Mouse (Mus musculus) liver, embryonic 14.5 days (tissue): ENCODE results near the gene Flot1. TPM values are rescaled to one million over a fixed set of nuclear protein-coding genes. Genes with fewer than 3 reads are reported as not detected.

Experiments
- ATAC-seq: fragments of 200-750 bp; cut with Nextera tagmentation; 2 replicates; pipeline ENCODE4 v1.8.0; 2017; ENCODE audit warnings: moderate number of reproducible peaks, mild to moderate bottlenecking, moderate library complexity; ENCODE audit not compliant: insufficient read depth
- DNase-seq, 3 experiments: peaks; one replicate each; pipeline ENCODE4 v3.0.0-alpha.2; 2012 to 2013; ENCODE audit warnings: low read depth in 3 of 3, low spot score in 3 of 3
- H3K27ac ChIP-seq: fragments of 300-500 bp; sonication (generic); 2 replicates; pipeline ENCODE4 v1.5.1; 2014; ENCODE audit warnings: moderate library complexity, mild to moderate bottlenecking, control low read depth, inconsistent platforms
- H3K27me3 ChIP-seq: fragments of 300-500 bp; sonication (generic); 2 replicates; pipeline ENCODE4 v1.6.1; 2014; ENCODE audit warnings: mild to moderate bottlenecking, low read length, moderate library complexity; ENCODE audit not compliant: control insufficient read depth, insufficient read depth
- H3K36me3 ChIP-seq: fragments of 300-500 bp; sonication (generic); replicated peaks from 2 replicates; pipeline ENCODE4 v1.6.1; 2014; ENCODE audit warnings: low read depth; ENCODE audit not compliant: control insufficient read depth, insufficient read depth
- H3K4me1 ChIP-seq, 2 experiments: fragments of 200-500 bp in 1 of 2; fragments of 300-500 bp in 1 of 2; sonication (generic) in 1 of 2; replicated peaks; 2 replicates each; pipeline ENCODE4 v1.6.1; 2012 to 2014; ENCODE audit warnings: antibody characterized with exemption in 1 of 2, inconsistent platforms in 1 of 2, low read length in 1 of 2; ENCODE audit not compliant: control insufficient read depth in 2 of 2, insufficient read depth in 2 of 2
- H3K4me2 ChIP-seq: fragments of 300-500 bp; sonication (generic); 2 replicates; pipeline ENCODE4 v1.6.1; 2014; ENCODE audit warnings: low read depth, mild to moderate bottlenecking, control low read depth, moderate library complexity
- H3K4me3 ChIP-seq, 2 experiments: fragments of 200-500 bp in 1 of 2; fragments of 300-500 bp in 1 of 2; sonication (generic) in 1 of 2; 2 replicates each; pipeline ENCODE4 v1.5.1; 2012 to 2014; ENCODE audit warnings: low read depth in 2 of 2, low read length in 2 of 2, mild to moderate bottlenecking in 2 of 2, control low read depth in 1 of 2, inconsistent platforms in 1 of 2, moderate library complexity in 1 of 2; ENCODE audit not compliant: insufficient read depth in 1 of 2
- H3K9ac ChIP-seq: fragments of 300-500 bp; sonication (generic); replicated peaks from 2 replicates; pipeline ENCODE4 v1.6.1; 2014; ENCODE audit warnings: mild to moderate bottlenecking, control low read depth, moderate library complexity
- H3K9me3 ChIP-seq: fragments of 300-500 bp; sonication (generic); 2 replicates; pipeline ENCODE4 v1.6.1; 2016; ENCODE audit warnings: low read length, mixed read lengths; ENCODE audit not compliant: control insufficient read depth
- CTCF ChIP-seq: IDR thresholded peaks from 2 replicates; pipeline ENCODE4 v1.5.1; 2016; ENCODE audit warnings: antibody characterized with exemption, low read depth, control low read depth
- EP300 ChIP-seq: IDR thresholded peaks from 2 replicates; pipeline ENCODE4 v1.6.1; 2016; ENCODE audit warnings: antibody characterized with exemption, low read depth
- WGBS: fragments of 180-500 bp; shearing (Covaris S2); extraction: QIAGEN DNeasy Blood & Tissue Kit; methylation state at CpG from one replicate; pipeline ENCODE4 v1.1.7; 2014; ENCODE audit not compliant: insufficient replicate concordance; 5-methylcytosine and 5-hydroxymethylcytosine counted together
- polyA plus RNA-seq, 2 experiments: library from polyadenylated mRNA; depleted of rRNA in 1 of 2; stranded (reverse) in 1 of 2; unstranded in 1 of 2; fragments of >200 nt; fragmentation: Nextera tagmentation in 1 of 2; extraction: Ambion mirVana in 1 of 2; gene quantifications; 2 replicates each; pipeline versions ENCODE4 v1.2.1 to v1.2.3; 2012 to 2014

Flot1 gene
- polyA plus RNA-seq, 2 experiments: 27.8 to 34.7 TPM

DNA sequence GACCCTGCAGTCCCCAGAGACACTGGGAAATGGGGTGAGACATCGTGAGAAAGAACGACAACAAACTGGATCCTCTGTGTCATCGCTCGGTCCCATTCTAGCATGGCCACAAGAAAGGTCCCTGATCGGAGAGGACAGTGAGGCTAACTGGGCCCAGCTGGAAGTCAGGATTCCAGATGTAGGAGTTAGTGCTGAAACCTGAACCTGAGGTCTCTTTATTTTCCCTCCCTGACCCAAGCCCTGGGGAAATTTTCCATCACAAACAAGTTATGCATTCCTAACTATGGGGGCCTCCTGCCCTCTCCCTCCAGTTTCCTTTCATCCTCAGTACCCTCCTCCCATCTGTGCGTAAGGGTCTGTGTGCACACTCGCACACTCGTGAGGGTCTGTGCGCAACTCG is 5.8 kb upstream of the Flot1 start:
- H3K9ac ChIP-seq: no peak overlapping the region
- H3K4me3 ChIP-seq: no peak overlapping the region
- H3K27ac ChIP-seq: no peak overlapping the region
- peaks cover 24 to 40% of the 10 kb centered on the region in 2 experiments for H3K4me1 ChIP-seq
- no peak for DNase-seq
- no peaks in the 10 kb centered on the region for H3K36me3 ChIP-seq
- TF ChIP-seq CTCF: no peak
- no peak for TF ChIP-seq EP300
- WGBS: 77% methylated on average over 10 of the region's 10 CpGs
- ATAC-seq: no peak
- no peak overlapping the region for H3K4me2 ChIP-seq
- H3K9me3 ChIP-seq: no peaks in the 10 kb centered on the region
- no peaks in the 10 kb centered on the region for H3K27me3 ChIP-seq

DNA sequence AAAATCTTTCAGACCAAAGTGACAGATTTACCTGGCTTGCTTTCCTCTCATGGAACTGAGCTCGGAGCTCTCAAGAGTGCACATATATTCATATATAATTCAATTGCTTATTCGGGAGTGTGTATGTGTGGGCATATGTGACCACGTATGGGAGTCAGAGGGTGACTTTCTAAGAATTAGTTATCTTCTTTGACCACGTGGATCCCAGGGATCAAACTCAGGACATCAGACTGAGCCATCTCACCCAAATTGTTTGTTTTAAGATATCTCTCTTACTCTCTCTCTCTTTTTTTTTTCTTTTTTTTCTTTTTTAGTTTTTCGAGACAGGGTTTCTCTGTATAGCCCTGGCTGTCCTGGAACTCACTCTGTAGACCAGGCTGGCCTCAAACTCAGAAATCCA is 2.9 kb upstream of the Flot1 start:
- Histone ChIP-seq H3K9ac (no peak overlapping the region; the same call in 1 of the 2 replicates), H3K4me1 (peaks cover 36 to 44% of the 10 kb centered on the region in 2 experiments)

DNA sequence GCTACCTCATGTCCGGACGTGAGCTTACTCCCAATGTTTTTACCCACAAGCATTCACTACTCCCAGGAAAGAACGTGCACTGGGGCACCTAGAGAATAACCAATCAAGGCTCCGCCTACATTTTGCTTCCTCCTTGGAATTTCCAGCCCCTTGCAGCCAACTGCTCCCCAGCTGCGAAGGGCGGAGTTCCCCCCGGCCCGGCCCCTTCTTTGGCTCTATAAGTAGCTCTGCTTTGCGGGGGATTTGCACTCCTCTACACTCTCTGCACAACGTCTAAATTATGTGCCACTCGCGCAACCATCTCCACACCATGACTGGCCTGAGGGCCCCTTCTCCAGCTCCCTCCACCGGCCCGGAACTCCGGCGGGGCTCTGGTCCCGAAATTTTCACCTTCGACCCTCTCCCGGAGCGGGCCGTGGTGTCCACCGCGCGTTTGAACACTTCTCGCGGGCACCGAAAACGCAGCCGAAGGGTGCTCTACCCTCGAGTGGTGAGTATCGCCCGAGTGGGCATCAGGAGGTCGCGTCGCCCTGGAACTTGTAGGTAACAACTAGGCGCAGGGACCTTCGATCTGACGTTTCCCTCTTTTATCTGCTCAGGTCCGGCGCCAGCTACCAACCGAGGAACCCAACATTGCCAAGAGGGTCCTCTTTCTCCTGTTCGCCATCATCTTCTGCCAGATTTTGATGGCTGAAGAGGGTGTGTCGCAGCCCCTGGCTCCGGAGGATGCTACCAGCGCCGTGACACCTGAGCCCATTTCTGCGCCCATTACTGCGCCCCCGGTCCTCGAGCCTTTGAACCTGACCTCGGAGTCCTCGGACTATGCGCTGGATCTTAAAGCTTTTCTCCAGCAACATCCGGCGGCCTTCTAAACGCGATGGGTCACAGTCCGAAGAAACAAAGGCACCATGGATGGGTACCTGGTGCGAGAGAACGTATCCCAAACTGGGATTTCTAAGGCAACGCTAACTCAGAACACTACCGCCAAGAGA is 1.3 kb upstream of the Flot1 start, which contains the start of gene Ier3:
TSS of gene Ier3 (plus strand) at position 246 of the 992 bp plus-strand sequence.
- Histone ChIP-seq H3K27me3 (no peaks in the 10 kb centered on the region), H3K4me2 (peak within 1 kb of the TSS; percentile 97), H3K36me3 (peaks cover 4% of the 10 kb centered on the region; the same call in 1 of the 2 replicates), H3K27ac (peak within 1 kb of the TSS; percentile 94), H3K9ac (peak within 1 kb of the TSS; percentile 82), H3K9me3 (no peaks in the 10 kb centered on the region), H3K4me1 (peaks cover 35 to 44% of the 10 kb centered on the region in 2 experiments), H3K4me3 (peak within 1 kb of the TSS; percentile 89 to 94)
- no peak; the same call in 1 of the 2 replicates for TF ChIP-seq EP300
- WGBS: under 1% methylated on average over 62 of the region's 62 CpGs
- ATAC-seq: peak; percentile 43
- peak in 1 of 3 experiments; percentile 79 for DNase-seq

More for the DNA sequence above, 2.9 kb upstream of the Flot1 start:
- Histone ChIP-seq H3K27ac (no peak overlapping the region), H3K9me3 (no peaks in the 10 kb centered on the region), H3K4me3 (no peak overlapping the region), H3K4me2 (peak overlapping the region; percentile 97), H3K27me3 (no peaks in the 10 kb centered on the region), H3K36me3 (no peaks in the 10 kb centered on the region)
- TF ChIP-seq EP300: peak; percentile 62
- no peak for TF ChIP-seq CTCF
- WGBS: 27% methylated on average over 5 of the region's 5 CpGs
- peak in 1 of 3 experiments; percentile 58 for DNase-seq
- ATAC-seq: no peak

DNA sequence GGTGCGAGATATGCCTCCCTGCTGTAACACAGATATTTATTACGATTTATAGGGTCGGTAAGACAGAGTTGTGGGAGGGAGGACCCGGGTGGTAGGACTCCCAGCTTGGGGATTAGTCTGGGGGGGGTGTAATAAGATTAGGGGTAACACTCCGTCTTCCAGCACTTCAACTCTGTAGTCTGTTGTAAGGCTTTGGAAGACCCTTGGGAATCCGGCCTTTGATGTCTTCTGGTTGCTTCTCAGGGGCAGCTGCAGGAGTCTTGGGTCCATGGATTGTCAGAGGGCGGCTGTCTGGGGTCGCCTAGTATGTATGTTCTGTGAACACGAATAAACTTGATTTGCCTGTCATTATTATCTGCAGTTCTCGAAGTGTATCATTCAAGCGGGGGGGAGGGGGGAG is 466 bp upstream of the Flot1 start:
- Histone ChIP-seq H3K27me3 (no peaks in the 10 kb centered on the region), H3K4me1 (peaks cover 35 to 44% of the 10 kb centered on the region in 2 experiments), H3K4me3 (peak overlapping the region; percentile 89 to 94), H3K9me3 (no peaks in the 10 kb centered on the region), H3K27ac (peak overlapping the region; percentile 94), H3K4me2 (peak overlapping the region; percentile 97), H3K36me3 (peaks cover 5% of the 10 kb centered on the region), H3K9ac (peak overlapping the region; percentile 82)
- WGBS: 2% methylated on average over 11 of the region's 11 CpGs
- TF ChIP-seq CTCF (no peak), EP300 (no peak)
- no peak for ATAC-seq
- DNase-seq: no peak

DNA sequence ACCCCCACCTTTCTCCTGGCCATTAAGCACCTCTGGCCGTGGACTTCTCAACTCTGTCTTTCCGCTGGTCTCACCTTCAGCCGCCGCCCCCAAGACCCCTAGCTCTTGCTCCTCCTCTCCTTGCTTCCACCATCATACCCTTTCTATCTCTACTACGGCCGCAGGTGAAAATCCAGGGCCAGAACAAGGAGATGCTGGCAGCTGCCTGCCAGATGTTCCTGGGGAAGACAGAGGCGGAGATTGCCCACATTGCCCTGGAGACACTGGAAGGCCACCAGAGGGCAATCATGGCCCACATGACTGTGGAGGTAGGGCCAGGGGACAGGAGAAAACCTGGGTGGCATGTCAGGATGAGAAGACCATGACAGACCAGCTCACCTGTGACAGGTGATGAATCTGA is 1.4 kb downstream of the Flot1 start:
- Histone ChIP-seq H3K4me3 (peak overlapping the region in 1 of 2 experiments; percentile 89; a peak in 2 of 4 replicates), H3K36me3 (peaks cover 11% of the 10 kb centered on the region), H3K27me3 (no peaks in the 10 kb centered on the region), H3K9me3 (no peaks in the 10 kb centered on the region), H3K9ac (peak overlapping the region; percentile 82), H3K4me1 (peaks cover 35 to 44% of the 10 kb centered on the region in 2 experiments), H3K27ac (peak overlapping the region; percentile 94), H3K4me2 (peak overlapping the region; percentile 97)
- TF ChIP-seq CTCF (peak; percentile 86), EP300 (no peak)
- DNase-seq (no peak), ATAC-seq (no peak)
- 67% methylated on average over 7 of the region's 7 CpGs for WGBS
